Mouse (Mus musculus): Measurements from ENCODE around the gene Kctd21.

Kctd21 gene

DNA sequence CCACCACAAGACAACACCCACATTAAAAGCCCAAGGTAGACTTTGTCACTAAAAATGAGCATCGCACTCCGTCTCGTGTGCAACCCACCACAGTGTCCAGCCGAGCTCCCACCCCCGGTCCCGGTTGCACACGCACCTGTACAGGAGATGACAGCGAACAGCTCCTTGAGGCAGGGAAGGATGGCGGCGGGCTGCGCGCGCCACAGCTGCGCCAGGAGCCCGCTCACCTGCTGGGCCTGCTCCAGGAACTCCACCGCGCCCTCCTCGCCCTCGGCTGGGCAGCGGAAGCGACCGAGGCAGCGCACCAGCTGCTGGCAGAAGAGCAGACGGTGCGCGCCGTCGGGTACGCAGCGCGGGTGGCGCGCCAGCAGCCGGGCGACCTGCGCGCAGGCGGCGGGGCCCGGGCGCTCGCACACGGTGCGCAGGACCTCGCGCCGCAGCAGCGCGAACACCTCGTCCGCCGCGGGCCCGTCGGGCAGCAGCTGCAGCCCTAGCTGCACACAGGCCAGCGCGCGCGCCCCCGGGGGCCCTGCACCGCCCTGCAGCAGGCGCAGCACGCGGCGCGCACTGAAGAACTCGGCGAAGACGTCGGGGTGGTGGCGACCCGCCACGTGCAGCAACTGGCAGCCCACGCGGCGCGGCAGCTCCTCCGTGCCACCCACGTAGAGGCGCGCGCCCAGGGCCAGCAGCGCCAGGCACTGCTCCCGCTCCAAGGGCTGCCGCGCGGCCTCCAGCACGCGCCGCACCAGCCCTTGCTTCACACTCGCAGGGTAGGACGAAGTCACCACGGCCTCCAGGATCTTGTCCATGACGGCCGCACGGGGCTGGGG is 6.8 kb upstream of the Kctd21 start:
- DNase-seq, result peak; percentile 63

DNA sequence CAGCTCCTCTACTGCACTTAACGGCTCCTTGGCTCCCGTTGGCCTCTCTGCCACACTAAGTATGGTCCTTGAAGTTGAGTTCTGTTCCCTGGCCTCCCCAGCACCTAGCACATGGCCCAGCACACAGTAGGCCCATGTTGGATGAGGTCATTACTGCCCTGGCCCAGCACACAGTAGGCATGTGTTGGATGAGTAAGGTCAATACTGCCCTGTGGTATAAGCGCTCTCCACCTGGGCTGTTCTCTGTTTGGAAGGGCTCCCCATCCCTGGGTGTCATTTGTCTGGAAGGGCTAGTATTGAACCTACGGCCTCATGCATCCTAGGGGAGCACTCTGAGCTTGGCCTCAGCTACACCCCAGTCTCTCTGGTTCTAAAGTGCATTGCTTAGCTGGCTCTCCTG is 4.8 kb upstream of the Kctd21 start:
- no peak for DNase-seq

DNA sequence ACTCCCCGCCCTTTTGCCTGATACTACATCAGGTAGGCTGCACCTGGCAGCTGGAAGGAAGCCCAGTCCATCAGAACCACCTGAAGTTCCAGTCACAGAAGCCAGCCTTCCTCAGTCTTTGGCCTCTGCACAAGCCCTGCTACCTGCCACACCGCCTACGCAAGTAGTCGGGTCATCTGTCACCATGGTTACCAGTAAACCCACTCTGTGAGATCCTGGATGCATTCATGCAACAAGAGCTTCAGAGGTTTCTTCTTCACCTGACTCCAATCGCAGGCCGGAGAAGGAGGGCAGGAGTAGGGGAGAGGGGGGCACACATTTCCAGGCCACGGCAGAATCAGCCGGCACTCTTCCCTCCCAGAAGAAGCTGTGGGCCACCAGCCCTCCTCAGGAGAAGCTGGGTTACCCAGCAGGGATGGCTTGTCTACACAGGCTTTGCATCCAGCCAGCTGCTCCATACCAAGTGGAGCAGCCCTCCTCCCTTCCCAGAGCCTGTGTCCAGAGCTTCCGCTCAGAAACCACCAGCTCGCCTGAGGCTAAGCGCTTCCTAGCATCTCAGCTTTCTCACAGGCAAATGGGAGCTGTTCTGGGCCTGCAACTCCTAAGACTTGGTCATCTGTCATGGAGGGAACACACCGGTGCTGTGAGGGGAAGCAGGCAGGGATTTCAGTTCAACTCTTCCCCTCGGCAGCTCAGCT is 3.1 kb upstream of the Kctd21 start:
- DNase-seq, result peak; percentile 59

DNA sequence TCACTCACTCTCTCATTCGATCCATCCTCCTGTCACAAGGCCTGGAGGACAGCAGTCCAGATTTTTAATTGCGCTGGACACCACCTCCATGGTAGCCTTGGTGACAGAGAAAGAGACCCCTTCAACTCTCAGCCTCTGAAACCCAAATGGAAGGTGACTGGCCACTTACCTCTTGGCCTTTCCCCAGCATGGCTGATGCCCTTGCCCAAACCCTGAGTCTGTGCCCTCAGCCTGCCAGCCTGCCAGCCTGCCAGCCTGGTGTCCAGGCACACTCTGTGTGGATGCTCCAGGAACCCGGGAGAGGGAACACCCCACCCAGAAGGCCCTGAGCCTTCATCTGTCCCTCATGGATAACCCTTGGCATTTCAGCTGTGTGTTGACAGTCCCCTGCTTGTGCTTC is 2.5 kb upstream of the Kctd21 start:
- DNase-seq, result no peak

DNA sequence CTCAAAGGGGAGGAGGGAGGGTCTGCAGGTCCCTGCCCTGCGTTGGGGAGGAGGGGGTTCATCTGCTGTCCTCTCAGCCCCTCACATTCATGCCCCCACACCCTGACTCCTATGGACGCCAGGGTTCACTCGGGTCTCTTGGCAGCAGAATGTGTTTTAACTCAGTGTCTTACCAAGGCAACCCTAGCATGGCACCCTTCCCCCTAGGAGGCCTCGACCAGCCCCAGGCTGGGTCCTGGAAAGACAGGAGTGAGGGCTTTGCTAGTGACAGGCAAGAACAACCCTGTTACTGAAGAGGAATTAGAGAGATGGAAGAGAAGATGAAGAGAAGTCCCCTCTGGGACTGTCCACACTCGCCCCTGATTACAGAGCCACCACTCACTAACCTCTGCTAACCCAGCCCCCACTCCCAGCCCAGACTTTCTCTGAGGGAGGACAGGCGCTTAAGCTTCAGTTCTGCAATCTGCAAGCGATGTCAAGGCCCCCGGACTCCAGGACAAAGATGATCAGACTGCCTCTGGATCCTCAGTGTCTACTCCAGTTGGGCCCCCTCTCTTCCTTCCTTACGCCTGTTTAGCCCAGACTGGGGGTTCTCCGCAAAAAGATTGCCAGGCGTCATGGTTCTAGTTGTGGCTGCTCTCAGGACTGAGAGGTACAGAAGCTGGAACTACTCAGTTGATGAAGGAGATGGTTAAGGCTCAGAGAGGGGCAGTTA is 1.0 kb upstream of the Kctd21 start:
- no peak for DNase-seq

DNA sequence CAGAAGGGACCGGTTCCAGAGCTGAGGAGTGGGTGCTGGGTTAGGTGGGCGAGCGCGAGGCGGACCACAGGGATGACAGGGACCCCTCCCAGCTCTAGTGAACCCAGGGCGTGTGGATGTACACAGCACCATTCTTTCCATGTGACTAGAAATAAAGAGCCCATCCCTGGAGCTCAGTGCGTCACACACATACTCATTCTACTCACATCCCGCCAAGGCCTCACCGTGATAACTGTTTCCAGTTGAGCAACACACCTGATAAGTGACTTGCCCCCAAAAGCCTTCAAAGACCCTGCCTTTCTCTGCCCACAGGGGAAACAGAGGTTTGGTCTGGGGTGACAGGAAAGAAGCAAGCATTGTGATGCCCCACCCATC is 527 bp downstream of the Kctd21 start:
- DNase-seq, result no peak

DNA sequence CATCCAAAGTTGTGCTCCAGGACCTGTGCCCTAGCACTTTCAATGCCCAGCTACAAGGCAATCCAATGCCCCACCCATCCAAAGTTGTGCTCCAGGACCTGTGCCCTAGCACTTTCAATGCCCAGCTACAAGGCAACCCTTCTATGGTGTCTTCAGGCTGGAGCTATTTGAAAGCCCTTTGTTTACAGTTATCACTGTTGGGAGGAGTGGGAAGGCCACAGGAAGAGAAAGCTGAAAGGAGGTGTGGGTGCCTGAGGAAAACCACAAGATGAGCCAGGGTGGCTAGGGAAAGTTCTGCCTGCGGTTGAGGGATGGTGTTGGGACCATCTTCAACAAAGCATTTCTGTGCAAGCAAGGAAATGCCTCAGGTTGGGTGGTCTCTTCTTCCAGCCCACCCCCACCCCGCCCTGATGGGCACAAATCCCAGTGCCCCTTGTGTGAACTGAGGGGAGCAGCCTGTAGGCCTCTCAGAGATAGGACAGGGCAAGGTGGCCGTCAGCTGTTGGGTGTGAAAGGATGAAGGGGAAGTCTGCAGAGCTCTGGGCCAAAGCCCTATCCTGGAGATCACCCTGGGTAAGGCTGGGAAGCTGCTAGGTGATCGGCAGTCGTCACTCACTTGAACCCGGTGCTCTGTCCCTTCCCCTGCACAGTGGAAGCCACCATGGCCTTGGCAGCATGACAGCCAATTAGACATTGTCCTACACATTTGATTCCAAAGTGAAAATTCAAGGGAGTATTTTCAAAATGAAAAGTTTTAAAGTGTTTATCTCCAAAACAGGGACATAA is 1.2 kb downstream of the Kctd21 start:
- DNase-seq, result no peak

DNA sequence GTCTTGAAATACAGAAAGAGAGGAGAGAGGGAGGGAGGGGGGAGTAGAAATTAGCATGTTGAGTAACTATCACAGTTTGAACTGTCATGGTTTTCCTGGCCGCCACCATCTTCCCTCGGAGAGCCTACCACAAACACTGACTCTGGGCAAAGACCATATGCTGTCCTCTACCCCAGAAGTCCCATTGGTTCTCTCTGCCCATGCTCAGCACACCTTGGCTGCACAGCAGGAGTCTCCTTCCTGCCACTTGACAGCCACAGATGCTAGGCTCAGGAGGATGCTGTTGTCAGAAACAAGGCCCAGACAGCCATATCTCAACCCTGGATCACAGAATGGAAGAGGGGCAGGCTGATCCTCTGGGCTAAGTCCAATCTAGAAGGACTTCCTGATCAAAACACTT is 2.3 kb downstream of the Kctd21 start:
- no peak for DNase-seq

DNA sequence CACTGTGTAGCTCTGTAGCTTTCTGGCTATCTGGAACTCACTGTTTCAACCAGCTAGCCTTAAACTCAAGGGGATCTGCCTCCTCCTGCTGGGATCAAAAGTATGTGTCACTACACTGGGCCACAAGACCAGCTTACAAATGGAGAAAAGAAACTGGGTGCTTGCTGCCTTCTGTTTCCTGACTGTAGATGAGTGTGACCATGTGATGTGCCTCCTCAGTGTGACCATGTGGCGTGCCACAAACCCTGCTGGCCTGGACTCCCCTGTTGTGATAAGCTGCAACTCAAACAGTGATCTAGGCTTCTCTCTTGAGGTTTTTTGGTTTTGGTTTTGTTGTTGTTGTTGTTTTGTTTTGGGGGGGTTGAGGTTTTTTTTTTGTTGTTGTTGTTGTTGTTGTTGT is 4.6 kb downstream of the Kctd21 start:
- DNase-seq, result no peak

DNA sequence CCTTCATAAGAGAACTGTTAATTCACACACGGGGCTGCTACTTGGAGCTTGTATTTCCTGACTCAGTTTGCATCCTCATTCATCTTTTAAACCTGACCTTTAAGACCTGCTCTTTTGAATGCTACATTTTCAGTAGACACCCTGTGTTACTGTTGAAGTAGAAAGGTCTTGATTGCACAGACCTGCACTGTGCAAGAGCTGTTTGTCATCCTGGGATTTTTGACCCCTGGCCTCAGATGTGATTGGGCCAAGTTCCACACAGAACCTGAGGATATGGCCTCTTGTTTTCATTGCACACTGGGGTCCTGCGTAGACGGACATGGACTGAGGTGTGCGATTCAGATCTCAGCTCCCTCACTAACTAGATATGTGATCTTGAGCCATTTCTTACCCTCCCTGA is 6.5 kb downstream of the Kctd21 start:
- no peak for DNase-seq

DNA sequence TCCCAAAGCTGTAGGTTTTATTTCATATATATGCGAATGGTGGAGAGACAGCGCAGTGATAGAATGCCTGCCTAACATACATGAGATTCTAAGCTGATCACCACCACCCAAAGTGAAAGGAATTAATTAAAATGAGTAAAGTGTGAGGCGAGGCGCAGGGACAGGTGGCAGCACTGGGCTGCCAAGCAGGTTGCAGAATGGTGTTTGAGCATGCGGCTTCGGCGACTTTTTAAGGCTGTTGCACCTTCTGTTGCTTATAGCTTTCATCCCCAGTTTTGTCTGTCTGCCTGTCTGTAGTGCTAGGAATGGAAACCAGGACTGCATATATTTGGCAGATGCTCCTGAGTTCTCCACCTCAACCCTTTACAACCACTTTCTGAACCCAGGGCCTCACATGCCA is 7.5 kb downstream of the Kctd21 start:
- no peak for DNase-seq

DNA sequence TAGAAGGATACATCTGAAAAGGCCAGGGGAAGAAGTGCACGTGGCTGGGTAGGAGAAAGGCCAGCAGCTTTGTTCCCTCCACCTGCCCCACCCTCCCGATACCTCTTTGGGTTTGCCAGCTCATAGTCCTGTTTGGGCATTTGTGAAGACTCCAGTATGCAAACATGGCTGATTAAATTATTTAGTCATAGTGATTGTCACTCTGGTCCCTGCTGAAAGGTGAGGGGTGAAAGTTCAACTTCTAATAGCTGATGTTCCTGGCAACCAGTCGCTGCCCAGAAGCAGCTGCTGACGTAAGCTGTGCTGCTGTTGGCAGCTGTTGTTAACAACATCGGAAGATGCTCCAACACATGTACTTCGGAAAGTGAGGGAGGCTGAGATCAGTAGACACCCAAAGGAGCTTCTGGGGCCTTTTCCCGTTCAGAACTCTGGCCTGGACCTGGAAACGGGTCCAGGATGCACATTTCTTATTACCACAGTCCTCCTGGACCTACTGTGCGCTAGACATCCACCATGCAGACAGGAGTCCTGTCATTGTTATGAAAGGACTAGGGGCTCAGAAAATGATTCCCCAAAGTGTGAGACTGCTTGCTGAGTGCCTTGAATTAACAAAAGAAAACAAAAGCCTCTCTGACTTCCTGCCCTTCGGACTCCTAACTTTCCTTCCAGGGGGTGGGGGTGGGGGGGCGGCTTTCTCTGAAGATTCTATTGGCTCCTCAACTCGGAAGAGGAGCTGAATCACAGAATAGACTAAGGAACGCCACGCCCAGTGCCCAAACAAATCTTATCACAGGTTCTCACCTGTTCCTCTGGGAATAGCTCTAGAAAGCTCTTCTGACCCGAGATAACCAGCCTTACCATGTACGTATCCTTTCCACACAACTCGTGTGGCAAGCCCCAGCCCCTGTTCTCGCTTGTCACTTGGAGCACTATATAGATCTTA is 9.1 kb downstream of the Kctd21 start:
- no peak for DNase-seq

DNA sequence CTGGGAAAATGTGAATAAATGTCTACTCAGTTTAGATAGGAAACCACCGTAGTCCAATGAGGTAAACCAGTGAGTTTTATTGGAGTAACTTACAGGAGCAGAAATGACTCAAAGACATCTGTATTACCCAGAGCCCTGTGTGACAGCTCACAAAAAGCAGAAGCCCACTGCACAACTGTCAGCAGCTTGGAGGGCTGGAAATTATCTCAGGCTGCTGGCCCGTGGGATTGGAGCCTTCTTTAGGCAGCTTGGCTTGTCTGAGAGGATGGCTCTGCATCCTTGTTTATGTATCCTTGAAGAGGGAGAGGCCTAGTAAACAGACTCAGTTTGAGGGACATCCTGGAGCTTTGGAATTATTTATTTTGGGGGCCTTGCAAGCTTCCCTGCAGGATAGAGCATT is 10.8 kb downstream of the Kctd21 start:
- no peak for DNase-seq

DNA sequence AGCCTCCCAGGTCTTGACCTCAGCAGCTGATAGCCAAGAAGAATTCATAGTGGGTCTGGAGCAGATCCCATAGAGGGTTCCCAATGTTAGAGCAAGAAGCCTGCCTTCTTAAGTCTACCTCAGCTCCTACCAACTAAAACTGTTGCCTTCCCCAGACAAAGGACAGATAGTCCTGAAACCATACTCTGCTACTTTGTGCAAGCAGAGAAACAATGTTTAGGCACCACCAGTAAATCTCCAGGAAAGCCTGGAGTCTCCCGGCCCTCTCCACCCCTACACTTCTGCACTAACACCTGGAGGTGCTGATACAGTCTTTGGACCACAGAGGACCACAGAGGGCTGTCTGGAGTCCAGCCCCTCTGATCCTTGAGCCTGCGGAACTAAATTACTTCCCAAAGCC is 12.5 kb downstream of the Kctd21 start:
- DNase-seq, result no peak

DNA sequence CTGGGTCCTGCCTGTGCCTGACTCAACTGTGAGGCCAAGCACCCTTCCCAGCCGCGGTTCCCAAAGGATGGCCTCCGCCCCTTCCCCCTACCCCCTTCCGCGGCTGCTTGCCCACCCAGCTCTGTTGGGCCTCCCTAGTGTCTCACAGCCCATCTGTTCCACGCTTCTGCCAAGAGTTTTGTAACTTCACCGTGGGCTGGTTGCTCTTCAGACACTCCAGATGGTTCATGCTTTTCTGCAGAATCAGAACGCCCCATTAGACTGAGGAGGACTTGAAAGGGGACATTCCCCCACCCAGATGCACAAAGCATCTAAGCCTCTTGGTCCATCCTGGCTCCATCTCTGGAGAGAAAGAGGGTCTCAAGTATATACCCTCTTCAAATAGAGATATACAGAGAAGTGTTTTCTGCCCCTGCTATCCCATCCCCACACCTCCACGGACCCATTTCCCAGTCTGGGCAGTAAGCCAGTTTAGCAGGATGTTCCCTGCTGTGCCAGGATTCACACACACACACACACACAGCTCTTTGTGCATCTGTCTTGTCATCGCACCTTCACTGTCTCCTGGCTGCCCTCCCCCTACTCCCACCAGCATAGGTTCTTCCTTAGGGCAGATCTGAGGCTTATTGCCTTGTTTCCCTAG is 13.2 kb downstream of the Kctd21 start:
- no peak for DNase-seq

DNA sequence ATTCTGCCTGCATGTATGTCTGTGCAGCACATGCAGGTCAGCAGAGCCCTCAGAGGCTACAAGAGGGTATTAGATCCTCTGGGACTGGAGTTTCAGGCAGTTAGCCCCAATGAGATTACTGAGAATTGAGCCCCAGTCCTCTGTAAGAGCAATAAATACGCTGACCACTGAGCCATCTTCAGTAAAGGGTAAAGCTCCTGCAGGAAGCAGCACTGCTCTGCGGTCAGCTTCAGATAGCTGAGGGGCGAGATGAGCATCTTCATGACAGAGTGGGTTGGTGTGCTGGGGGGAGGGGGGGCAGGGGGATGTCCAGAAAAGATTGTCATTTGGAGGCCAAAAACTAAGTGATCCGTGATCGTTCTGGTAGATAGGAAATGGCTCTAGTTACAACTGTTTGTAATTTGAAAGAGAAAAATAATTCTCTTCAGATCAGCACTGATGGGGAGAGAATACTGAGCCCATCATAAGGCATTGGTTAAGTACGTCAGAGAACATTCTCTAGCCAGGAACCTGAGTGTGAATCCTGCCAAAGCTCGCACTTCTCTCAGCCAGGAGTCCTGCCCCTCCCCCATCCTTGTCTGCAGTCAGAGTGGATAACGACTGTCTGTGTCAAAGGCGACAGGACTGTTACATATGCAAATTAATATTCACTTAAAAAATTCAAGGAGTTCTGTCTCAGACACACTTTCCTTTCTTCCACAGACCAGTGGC is 14.1 kb downstream of the Kctd21 start:
- no peak for DNase-seq

DNA sequence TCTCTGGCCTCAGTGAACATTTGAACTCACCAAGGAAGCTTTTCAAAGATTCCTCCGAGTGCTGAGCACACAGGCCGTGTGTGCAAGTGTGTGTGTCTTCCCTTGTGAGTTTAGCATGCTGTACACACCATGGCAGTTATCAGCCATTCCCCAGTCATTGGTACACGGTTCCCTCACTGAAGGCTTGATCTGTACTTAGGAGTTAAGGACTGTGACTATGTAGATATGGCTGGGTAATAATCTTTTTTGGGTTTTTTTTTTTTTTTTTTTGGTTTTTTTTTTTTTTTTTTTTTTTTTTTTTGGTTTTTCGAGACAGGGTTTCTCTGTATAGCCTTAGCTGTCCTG is 14.7 kb downstream of the Kctd21 start:
- no peak for DNase-seq

DNA sequence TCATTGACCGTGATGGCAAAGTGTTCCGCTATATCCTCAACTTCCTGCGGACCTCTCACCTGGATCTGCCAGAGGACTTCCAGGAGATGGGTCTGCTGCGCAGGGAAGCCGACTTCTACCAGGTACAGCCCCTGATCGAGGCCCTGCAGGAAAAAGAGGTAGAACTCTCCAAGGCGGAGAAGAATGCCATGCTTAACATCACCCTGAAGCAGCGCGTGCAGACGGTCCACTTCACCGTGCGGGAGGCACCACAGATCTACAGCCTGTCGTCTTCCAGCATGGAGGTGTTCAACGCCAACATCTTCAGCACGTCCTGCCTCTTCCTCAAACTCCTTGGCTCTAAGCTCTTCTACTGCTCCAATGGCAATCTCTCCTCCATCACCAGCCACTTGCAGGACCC is 15.3 kb downstream of the Kctd21 start:
- DNase-seq, result no peak

DNA sequence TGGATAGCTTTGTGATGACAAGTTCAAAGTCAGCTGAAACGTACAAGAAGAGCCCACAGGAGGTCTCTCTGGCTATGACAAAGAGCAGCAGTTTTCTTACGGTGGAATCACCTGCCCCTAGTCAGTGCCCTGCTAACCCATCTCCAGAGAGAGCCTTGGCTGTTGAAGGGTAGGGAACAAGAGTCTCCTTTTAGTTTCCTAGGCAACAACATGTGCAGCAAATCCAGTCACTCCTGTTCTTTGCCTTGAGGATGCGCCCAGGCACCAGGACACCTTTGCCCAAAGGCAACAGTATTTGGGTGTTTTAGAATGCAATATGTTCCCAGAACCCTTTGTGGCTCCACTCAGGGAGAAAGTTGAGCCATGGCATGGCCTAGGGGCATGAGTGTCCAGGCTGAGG is 16.2 kb downstream of the Kctd21 start:
- no peak for DNase-seq

DNA sequence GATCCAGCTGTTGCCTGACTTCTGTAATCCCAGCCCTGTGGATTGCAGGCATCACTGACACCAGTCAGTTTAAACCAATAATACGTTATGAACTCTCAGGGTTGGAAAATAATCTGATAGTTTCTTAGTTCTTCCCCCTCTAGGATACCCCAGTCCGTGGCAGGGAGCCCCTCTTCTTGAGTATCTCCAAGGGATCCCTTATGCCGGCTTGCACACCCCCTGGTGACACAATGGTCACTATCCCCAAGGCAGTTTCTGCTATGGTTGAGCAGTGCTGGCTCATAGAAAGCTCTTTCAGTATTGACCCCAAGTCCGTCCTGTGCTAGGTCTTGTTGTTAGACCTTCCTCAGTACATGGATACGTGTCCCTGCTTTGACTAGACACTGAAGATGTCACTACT is 16.7 kb downstream of the Kctd21 start:
- no peak for DNase-seq

DNA sequence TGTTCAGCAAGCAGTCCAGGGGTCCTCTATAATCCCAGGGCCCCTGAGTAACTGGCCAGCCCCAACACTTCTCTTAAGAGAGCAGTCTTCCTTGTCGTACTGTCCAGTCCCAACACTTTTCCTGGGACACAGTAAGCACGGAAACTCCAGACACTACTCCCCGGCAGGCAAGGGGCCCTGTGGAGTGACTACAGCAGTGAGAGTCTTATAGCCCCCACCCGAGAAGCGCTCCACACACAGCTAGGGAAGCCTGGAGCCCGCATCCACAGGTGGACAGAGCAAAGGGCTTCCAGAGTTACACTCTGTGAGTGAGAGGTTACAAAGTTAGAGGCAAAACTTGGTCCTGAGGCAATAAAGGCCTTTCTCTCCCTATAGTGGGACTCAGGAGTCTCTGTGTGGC is 17.3 kb downstream of the Kctd21 start:
- DNase-seq, result no peak
